Mouse (Mus musculus): ENCODE results near the gene Patz1.

DNA sequence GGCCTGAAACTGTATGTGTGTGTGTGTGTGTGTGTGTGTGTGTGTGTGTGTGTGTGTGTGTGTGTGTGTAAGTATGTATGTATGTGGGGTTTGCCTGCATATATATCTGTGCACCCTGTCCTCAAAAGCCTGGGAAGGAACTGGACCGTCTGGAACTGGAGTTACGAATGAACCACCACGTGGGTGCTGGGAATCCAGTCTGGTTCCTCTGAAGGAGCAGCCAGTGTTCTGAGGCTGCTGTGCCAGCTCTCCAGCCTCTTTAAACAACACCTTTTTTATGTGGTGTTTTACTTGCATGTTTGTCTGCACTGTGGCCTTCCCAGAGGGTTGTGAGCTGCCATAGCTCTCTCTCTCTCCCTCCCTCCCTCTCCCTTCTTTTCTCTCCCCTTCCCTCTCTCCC is 47.9 kb downstream of the Patz1 start:
- TF ChIP-seq CTCF (IDR thresholded peaks at IDR 0.05; ENCODE audit: borderline replicate concordance, control insufficient read depth, extremely low read depth, insufficient read depth, low read length, poor library complexity) (no peak), POLR2A (IDR thresholded peaks at IDR 0.05; ENCODE audit: control insufficient read depth, extremely low read depth, insufficient read depth, low read length, poor library complexity) (no peak)
